19 mouse cellular contexts compared by ENCODE assay signal in the genomic region with DNA sequence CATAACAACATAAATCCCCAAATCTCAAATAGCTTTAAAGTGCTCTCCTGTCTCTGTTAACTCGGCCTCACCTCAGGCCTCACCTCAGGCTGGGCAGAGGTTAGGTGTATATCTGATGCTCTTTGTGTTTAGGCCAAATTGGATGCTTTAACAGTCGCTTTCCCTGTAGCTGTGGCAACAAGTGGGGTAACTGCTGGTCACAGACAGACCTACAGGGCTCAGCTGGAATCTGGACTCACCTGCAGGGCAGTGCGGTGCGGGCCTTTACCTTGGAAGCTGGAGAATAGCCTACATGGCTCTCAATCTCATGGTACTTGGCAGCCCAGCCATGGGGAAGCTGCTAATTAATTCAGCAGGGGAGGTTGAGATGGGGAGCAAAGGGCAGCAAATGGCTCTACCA. TPM values are rescaled to one million over a fixed set of nuclear protein-coding genes. Genes with fewer than 3 reads are reported as not detected.
"Had no signal": no experiment of that assay in that cellular context is flagged by ENCODE, and none has a peak within 500 bp of the region (broad histone marks: within the 10 kb centered on the region; RNA-seq: fewer than 3 reads in every experiment).

No protein-coding gene starts in this region.

- H3K27ac ChIP-seq: lung, embryonic 15.5 days; macrophage; neural tube, embryonic 12.5 days; stomach, embryonic 15.5 days; stomach, postnatal 0 days had no signal

- H3K27me3 ChIP-seq: lung, embryonic 15.5 days; megakaryocyte, embryonic 14.5 days; neural tube, embryonic 12.5 days; stomach, embryonic 15.5 days had no signal

- H3K4me1 ChIP-seq: neural tube, embryonic 12.5 days; stomach, embryonic 15.5 days had no signal

- ATAC-seq: liver, postnatal 0 days; lung, postnatal 0 days; midbrain, embryonic 16.5 days had no signal

- H3K4me2 ChIP-seq: lung, embryonic 15.5 days; midbrain, embryonic 11.5 days; neural tube, embryonic 12.5 days; stomach, embryonic 15.5 days had no signal

- H3K36me3 ChIP-seq: lung, embryonic 15.5 days had no signal

- H3K9me3 ChIP-seq: lung, embryonic 15.5 days; megakaryocyte, embryonic 14.5 days; neural tube, embryonic 12.5 days; stomach, embryonic 15.5 days had no signal

- DNase-seq: liver, postnatal 0 days; lung, adult 2 months; lung, postnatal 14 days; lung, postnatal 36 days; midbrain, embryonic 14.5 days; right cerebral cortex, postnatal 14 days; thymus, adult 2 months; thymus, postnatal 25 days; thymus, postnatal 4 days had no signal

- H3K9ac ChIP-seq: liver, postnatal 0 days; lung, embryonic 15.5 days; neural tube, embryonic 12.5 days; stomach, embryonic 15.5 days had no signal

- H3K4me3 ChIP-seq: lung, embryonic 15.5 days; megakaryocyte, embryonic 14.5 days; neural tube, embryonic 12.5 days; stomach, embryonic 15.5 days had no signal

RNA-seq across cellular contexts. Expression of a gene that starts 25.0 kb away (rescaled TPM):
- polyA plus RNA-seq: midbrain, embryonic 16.5 days; neural tube, embryonic 14.5 days had no signal
